Mouse (Mus musculus) erythroblast, embryonic 14.5 days (primary cell): ENCODE data around the gene Gm960.

ENCODE experiments used
- GATA1 ChIP-seq: IDR thresholded peaks from 2 replicates; pipeline ENCODE4 v1.6.1; 2012; ENCODE audit warnings: low read length, inconsistent platforms, mixed read lengths
- TAL1 ChIP-seq: IDR thresholded peaks from 3 replicates; pipeline ENCODE4 v1.6.1; 2012; ENCODE audit warnings: low read length, inconsistent platforms, mixed read lengths

DNA sequence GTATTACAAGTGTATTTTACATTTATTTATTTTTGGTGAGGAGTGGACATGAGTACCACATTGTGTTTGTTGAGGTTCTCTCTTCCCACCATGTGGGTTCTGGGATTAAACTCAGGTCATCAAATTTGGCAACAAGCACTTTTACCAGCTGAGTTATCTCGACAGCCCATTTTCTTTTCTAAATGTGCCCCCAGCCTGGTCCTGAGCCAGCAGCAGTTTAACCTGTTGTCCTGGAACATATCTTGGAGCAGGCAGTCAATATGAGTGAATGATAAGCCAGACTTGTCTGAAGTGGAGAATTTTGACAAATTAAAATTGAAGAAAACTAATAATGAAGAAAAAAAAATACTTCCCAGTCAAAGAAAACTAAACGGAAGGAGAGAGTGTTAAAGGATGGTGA lies 102.4 kb downstream of the Gm960 start:
- TF ChIP-seq TAL1 (no peak), GATA1 (no peak)
